In the genomic region with DNA sequence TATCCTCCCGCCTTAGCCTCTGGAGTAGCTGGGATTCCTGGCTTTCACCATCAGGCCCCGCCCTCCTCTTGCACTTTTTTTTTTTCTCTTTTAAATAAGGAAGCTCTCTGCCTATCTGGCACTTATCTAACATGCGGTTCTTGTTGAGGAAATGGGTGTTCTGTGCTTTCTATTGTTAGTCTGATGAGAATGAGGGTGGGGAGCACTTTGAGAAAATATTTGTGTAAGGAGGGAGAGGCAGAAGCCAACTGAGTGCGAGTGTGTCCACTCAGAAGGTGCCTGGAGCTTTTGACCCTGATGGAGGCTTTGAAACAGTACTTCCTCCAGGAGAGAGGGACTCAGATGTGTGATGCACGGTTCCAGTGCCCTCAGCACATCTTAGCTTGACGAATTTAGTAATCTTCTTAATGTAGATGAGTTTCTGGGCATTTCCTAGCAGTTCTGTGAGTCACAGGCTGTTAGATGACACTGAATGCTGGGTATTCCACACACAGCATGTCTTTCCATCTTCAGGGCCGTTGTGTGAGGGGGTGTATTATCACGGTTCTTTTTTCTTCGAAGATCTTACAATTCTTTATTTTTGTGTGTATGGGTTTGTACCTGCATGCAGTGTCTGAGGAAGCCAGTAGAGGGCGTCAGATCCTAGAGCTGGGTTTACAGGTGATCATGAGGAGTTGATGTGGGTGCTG, we compare ENCODE assay signal across 10 mouse cellular contexts. TPM values are rescaled to one million over a fixed set of nuclear protein-coding genes. Genes with fewer than 3 reads are reported as not detected.
DNase-seq lines count a peak whose midpoint lies in the region; ATAC-seq and TF ChIP-seq lines count a peak whose summit lies in the region.
"Had no signal": no experiment of that assay in that cellular context is flagged by ENCODE, and none has a peak within 500 bp of the region (broad histone marks: within the 10 kb centered on the region; RNA-seq: fewer than 3 reads in every experiment).

No protein-coding gene starts in this region.

- H3K9ac ChIP-seq in lung, embryonic 16.5 days (ENCODE audit: low read length): no peak overlapping the region
- H3K9ac ChIP-seq in hindbrain, embryonic 13.5 days: no peak overlapping the region

- no peak for ATAC-seq in lung, embryonic 16.5 days (ENCODE audit: low read depth)
- no peak for ATAC-seq in hindbrain, embryonic 13.5 days (ENCODE audit: low FRiP score)

- H3K9me3 ChIP-seq in heart, embryonic 10.5 days: no peaks in the 10 kb centered on the region
- H3K9me3 ChIP-seq in lung, embryonic 16.5 days (ENCODE audit: control insufficient read depth, low read length): peaks cover 2% of the 10 kb centered on the region; the same call in 1 of the 2 replicates
- no peaks in the 10 kb centered on the region for H3K9me3 ChIP-seq in hindbrain, embryonic 13.5 days

- H3K4me2 ChIP-seq in lung, embryonic 16.5 days (ENCODE audit: low read depth, low read length): no peak overlapping the region
- no peak overlapping the region for H3K4me2 ChIP-seq in hindbrain, embryonic 13.5 days

- no peaks in the 10 kb centered on the region for H3K36me3 ChIP-seq in heart, embryonic 10.5 days
- no peaks in the 10 kb centered on the region for H3K36me3 ChIP-seq in lung, embryonic 16.5 days (ENCODE audit: control insufficient read depth, insufficient read depth, low read length)
- H3K36me3 ChIP-seq in hindbrain, embryonic 13.5 days: no peaks in the 10 kb centered on the region

- no peaks in the 10 kb centered on the region for H3K27me3 ChIP-seq in heart, embryonic 10.5 days (ENCODE audit: insufficient read depth, poor library complexity, severe bottlenecking)
- H3K27me3 ChIP-seq in lung, embryonic 16.5 days (ENCODE audit: control insufficient read depth, insufficient read depth, low read depth, low read length): no peaks in the 10 kb centered on the region
- H3K27me3 ChIP-seq in hindbrain, embryonic 13.5 days: no peaks in the 10 kb centered on the region

- no peak overlapping the region for H3K4me3 ChIP-seq in heart, embryonic 10.5 days
- H3K4me3 ChIP-seq in bone marrow macrophage, adult 2 months (ENCODE audit: insufficient read depth, low read length): no peak overlapping the region
- no peak overlapping the region for H3K4me3 ChIP-seq in lung, embryonic 16.5 days (ENCODE audit: low read length)
- no peak overlapping the region for H3K4me3 ChIP-seq in hindbrain, embryonic 13.5 days

- no peak for TF ChIP-seq POLR2A in bone marrow macrophage, adult 2 months (IDR thresholded peaks at IDR 0.05; ENCODE audit: borderline replicate concordance, low read depth, low read length)

- no peak overlapping the region for H3K27ac ChIP-seq in heart, embryonic 10.5 days
- no peak overlapping the region for H3K27ac ChIP-seq in bone marrow macrophage, adult 2 months (ENCODE audit: insufficient read depth, low read depth, low read length)
- peak overlapping the region; percentile 62 for H3K27ac ChIP-seq in lung, embryonic 16.5 days (ENCODE audit: low read length)
- no peak overlapping the region for H3K27ac ChIP-seq in hindbrain, embryonic 13.5 days

- 53% methylated on average over 10 of the region's 10 CpGs for WGBS in heart, embryonic 10.5 days
- WGBS in lung, embryonic 16.5 days: 56% methylated on average over 10 of the region's 10 CpGs
- 74% methylated on average over 10 of the region's 10 CpGs for WGBS in hindbrain, embryonic 13.5 days

- peak; percentile 95 for DNase-seq in heart, adult 11 months
- DNase-seq in heart, embryonic 10.5 days (ENCODE audit: low spot score): no peak
- DNase-seq in 416B (ENCODE audit: low read depth): peak; percentile 89
- no peak for DNase-seq in adrenal gland, postnatal 4 days (ENCODE audit: low spot score in 2 of 2)
- DNase-seq in thymus, adult 18-20 months: no peak
- DNase-seq: cerebellum, adult 8-10 months had no signal

- H3K4me1 ChIP-seq in heart, embryonic 10.5 days: peaks cover 33% of the 10 kb centered on the region
- H3K4me1 ChIP-seq in bone marrow macrophage, adult 2 months (ENCODE audit: control insufficient read depth, insufficient read depth, low read length): peaks cover 5% of the 10 kb centered on the region
- H3K4me1 ChIP-seq in lung, embryonic 16.5 days (replicated peaks; ENCODE audit: control insufficient read depth, insufficient read depth, low read length): peaks cover 14% of the 10 kb centered on the region
- H3K4me1 ChIP-seq in hindbrain, embryonic 13.5 days (replicated peaks): peaks cover 20% of the 10 kb centered on the region

- TF ChIP-seq CTCF in bone marrow macrophage, adult 2 months (IDR thresholded peaks at IDR 0.05; ENCODE audit: low read depth, low read length): 0 out of 2 replicates have a peak, but pooled peaks have one; percentile 21

RNA-seq across cellular contexts. Expression of a gene that starts 26.5 kb away (rescaled TPM):
- 3.5 and 5.3 TPM in 2 replicates for polyA plus RNA-seq in heart, embryonic 10.5 days (2016; fragmentation: Nextera tagmentation; extraction: Ambion mirVana)
- 2.6 and 3.0 TPM in 2 replicates for polyA plus RNA-seq in bone marrow macrophage, adult 2 months (2012; ENCODE audit: insufficient read depth, insufficient read length, missing spikeins)
- polyA plus RNA-seq in lung, embryonic 16.5 days (2015; fragmentation: Nextera tagmentation; extraction: Ambion mirVana): 11.1 and 13.2 TPM in 2 replicates
- polyA plus RNA-seq in hindbrain, embryonic 13.5 days (2015; fragmentation: Nextera tagmentation; extraction: Ambion mirVana): 1.3 and 2.3 TPM in 2 replicates
- total RNA-seq in adrenal gland, postnatal 4 days (2021): 10 to 100 TPM; 47.4 to 49.5 TPM

RNA-seq across cellular contexts. Expression of a gene that starts 30.5 kb away (rescaled TPM):
- polyA plus RNA-seq in heart, embryonic 10.5 days (2016; fragmentation: Nextera tagmentation; extraction: Ambion mirVana): not detected in 2 replicates
- not detected in 2 replicates for polyA plus RNA-seq in bone marrow macrophage, adult 2 months (2012; ENCODE audit: insufficient read depth, insufficient read length, missing spikeins)
- polyA plus RNA-seq in lung, embryonic 16.5 days (2015; fragmentation: Nextera tagmentation; extraction: Ambion mirVana): 0.15 TPM in 1 of 2 replicates, not detected in the other
- 0.26 TPM in 1 of 2 replicates, not detected in the other for polyA plus RNA-seq in hindbrain, embryonic 13.5 days (2015; fragmentation: Nextera tagmentation; extraction: Ambion mirVana)
- total RNA-seq in adrenal gland, postnatal 4 days (2021): 1 to 10 TPM; 1.3 to 1.5 TPM
- total RNA-seq: gastrocnemius, adult 8-10 months had no signal

RNA-seq across cellular contexts. Expression of a gene that starts 30.9 kb away (rescaled TPM):
- 10.9 and 13.2 TPM in 2 replicates for polyA plus RNA-seq in heart, embryonic 10.5 days (2016; fragmentation: Nextera tagmentation; extraction: Ambion mirVana)
- polyA plus RNA-seq in bone marrow macrophage, adult 2 months (2012; ENCODE audit: insufficient read depth, insufficient read length, missing spikeins): 12.6 and 15.3 TPM in 2 replicates
- 12.1 and 14.7 TPM in 2 replicates for polyA plus RNA-seq in lung, embryonic 16.5 days (2015; fragmentation: Nextera tagmentation; extraction: Ambion mirVana)
- 13.4 and 14.1 TPM in 2 replicates for polyA plus RNA-seq in hindbrain, embryonic 13.5 days (2015; fragmentation: Nextera tagmentation; extraction: Ambion mirVana)
- 10 to 100 TPM; 18.8 to 20.4 TPM for total RNA-seq in adrenal gland, postnatal 4 days (2021)

RNA-seq across cellular contexts. Expression of a gene that starts 31.2 kb away (rescaled TPM):
- not detected in 2 replicates for polyA plus RNA-seq in heart, embryonic 10.5 days (2016; fragmentation: Nextera tagmentation; extraction: Ambion mirVana)
- polyA plus RNA-seq in bone marrow macrophage, adult 2 months (2012; ENCODE audit: insufficient read depth, insufficient read length, missing spikeins): not detected in 2 replicates
- not detected in 2 replicates for polyA plus RNA-seq in lung, embryonic 16.5 days (2015; fragmentation: Nextera tagmentation; extraction: Ambion mirVana)
- polyA plus RNA-seq in hindbrain, embryonic 13.5 days (2015; fragmentation: Nextera tagmentation; extraction: Ambion mirVana): not detected in 2 replicates
- total RNA-seq in adrenal gland, postnatal 4 days (2021): not detected
- total RNA-seq: gastrocnemius, adult 8-10 months had no signal

RNA-seq across cellular contexts. Expression of a gene that starts 42.1 kb away (rescaled TPM):
- 101 and 124 TPM in 2 replicates for polyA plus RNA-seq in heart, embryonic 10.5 days (2016; fragmentation: Nextera tagmentation; extraction: Ambion mirVana)
- 50.6 and 51.3 TPM in 2 replicates for polyA plus RNA-seq in bone marrow macrophage, adult 2 months (2012; ENCODE audit: insufficient read depth, insufficient read length, missing spikeins)
- polyA plus RNA-seq in lung, embryonic 16.5 days (2015; fragmentation: Nextera tagmentation; extraction: Ambion mirVana): 88.0 and 91.7 TPM in 2 replicates
- polyA plus RNA-seq in hindbrain, embryonic 13.5 days (2015; fragmentation: Nextera tagmentation; extraction: Ambion mirVana): 114 and 115 TPM in 2 replicates
- total RNA-seq in adrenal gland, postnatal 4 days (2021): 10 to 100 TPM; 71.7 to 73.9 TPM

Comparison
In these comparisons a context has a peak if more than half of its experiments do, and no peak if none do; other contexts are left out.
1. DNase-seq: peak in heart, adult 11 months (single experiment) and 416B (single experiment); none in heart, embryonic 10.5 days (single experiment), adrenal gland, postnatal 4 days (0 of 2) and thymus, adult 18-20 months (0 of 2).